Mouse (Mus musculus): ENCODE results near the gene Dhodh.
A peak's percentile ranks its signal among the peaks of the same experiment; 100 is the strongest.

Dhodh gene

GRCm38 (mm10) chr8:109608271-109609152 is at the start of gene Dhodh:
TSS of gene Dhodh (minus strand) at chr8:109608673.
- DNase-seq (ENCODE audit: low read depth in 2 of 2, low spot score in 2 of 2), result peak; percentile 95 to 96

- DNase-seq (ENCODE audit: low read depth in 2 of 2, low spot score in 2 of 2), result no peak
Observed at GRCm38 (mm10) chr8:109656860-109657259, 48.4 kb upstream of the Dhodh start.

GRCm38 (mm10) chr8:109650801-109651200 is 42.3 kb upstream of the Dhodh start:
- no peak for DNase-seq (ENCODE audit: low read depth in 2 of 2, low spot score in 2 of 2)

GRCm38 (mm10) chr8:109648469-109648868 is 40.0 kb upstream of the Dhodh start:
- no peak for DNase-seq (ENCODE audit: low read depth in 2 of 2, low spot score in 2 of 2)

- no peak for DNase-seq (ENCODE audit: low read depth in 2 of 2, low spot score in 2 of 2)
Observed at GRCm38 (mm10) chr8:109647331-109647730, 38.9 kb upstream of the Dhodh start.

- no peak for DNase-seq (ENCODE audit: low read depth in 2 of 2, low spot score in 2 of 2)
Observed at GRCm38 (mm10) chr8:109641236-109641635, 32.8 kb upstream of the Dhodh start.

GRCm38 (mm10) chr8:109640410-109640809 is 31.9 kb upstream of the Dhodh start:
- no peak for DNase-seq (ENCODE audit: low read depth in 2 of 2, low spot score in 2 of 2)

GRCm38 (mm10) chr8:109638851-109639250 is 30.4 kb upstream of the Dhodh start:
- DNase-seq (ENCODE audit: low read depth in 2 of 2, low spot score in 2 of 2), result no peak

GRCm38 (mm10) chr8:109635146-109635545 is 26.7 kb upstream of the Dhodh start:
- no peak for DNase-seq (ENCODE audit: low read depth in 2 of 2, low spot score in 2 of 2)

- DNase-seq (ENCODE audit: low read depth in 2 of 2, low spot score in 2 of 2), result no peak
Observed at GRCm38 (mm10) chr8:109632498-109632897, 24.0 kb upstream of the Dhodh start.

GRCm38 (mm10) chr8:109628638-109629037 is 20.2 kb upstream of the Dhodh start:
- DNase-seq (ENCODE audit: low read depth in 2 of 2, low spot score in 2 of 2), result no peak

- no peak for DNase-seq (ENCODE audit: low read depth in 2 of 2, low spot score in 2 of 2)
Observed at GRCm38 (mm10) chr8:109615569-109615968, 7.1 kb upstream of the Dhodh start.

- no peak for DNase-seq (ENCODE audit: low read depth in 2 of 2, low spot score in 2 of 2)
Observed at GRCm38 (mm10) chr8:109614243-109615210, 6.1 kb upstream of the Dhodh start, which contains the start of gene Pkd1l3. TSS of gene Pkd1l3 (plus strand) at chr8:109614517.

- peak in 1 of 2 experiments; percentile 9 for DNase-seq (ENCODE audit: low read depth in 2 of 2, low spot score in 2 of 2)
Observed at GRCm38 (mm10) chr8:109609153-109609502, 655 bp upstream of the Dhodh start.

GRCm38 (mm10) chr8:109607650-109608049 is 823 bp downstream of the Dhodh start:
- no peak for DNase-seq (ENCODE audit: low read depth in 2 of 2, low spot score in 2 of 2)

- DNase-seq (ENCODE audit: low read depth in 2 of 2, low spot score in 2 of 2), result no peak
Observed at GRCm38 (mm10) chr8:109606725-109607124, 1.7 kb downstream of the Dhodh start.

- peak; percentile 37 to 59 for DNase-seq (ENCODE audit: low read depth in 2 of 2, low spot score in 2 of 2)
Observed at GRCm38 (mm10) chr8:109595854-109596253, 12.6 kb downstream of the Dhodh start.

GRCm38 (mm10) chr8:109593117-109593788 is 15.2 kb downstream of the Dhodh start:
- no peak for DNase-seq (ENCODE audit: low read depth in 2 of 2, low spot score in 2 of 2)

- no peak for DNase-seq (ENCODE audit: low read depth in 2 of 2, low spot score in 2 of 2)
Observed at GRCm38 (mm10) chr8:109592164-109592563, 16.3 kb downstream of the Dhodh start.

GRCm38 (mm10) chr8:109591367-109591766 is 17.1 kb downstream of the Dhodh start:
- no peak for DNase-seq (ENCODE audit: low read depth in 2 of 2, low spot score in 2 of 2)

- no peak for DNase-seq (ENCODE audit: low read depth in 2 of 2, low spot score in 2 of 2)
Observed at GRCm38 (mm10) chr8:109590901-109591300, 17.6 kb downstream of the Dhodh start.

All from CD8-positive naive resting alpha-beta T cell, adult 2 months (primary cell).